Mouse (Mus musculus) kidney, adult 9 months (tissue): ENCODE data around the gene Eif4e.
A peak's percentile ranks its signal among the peaks of the same experiment; 100 is the strongest.
"Not testable (repeated sequence)": the region's sequence is repeated elsewhere in the genome, so short reads cannot be mapped to it uniquely, and the experiment has no call there.

Source experiments
- DNase-seq: peaks from one replicate; pipeline ENCODE4 v3.0.0; 2022

The Eif4e gene

GRCm38 (mm10) chr3:138519218-138519617 is 6.8 kb upstream of the Eif4e start:
- no peak for DNase-seq

GRCm38 (mm10) chr3:138523956-138524355 is 2.0 kb upstream of the Eif4e start:
- no peak for DNase-seq

- no peak for DNase-seq
Observed at GRCm38 (mm10) chr3:138525494-138525893, 485 bp upstream of the Eif4e start.

DNA sequence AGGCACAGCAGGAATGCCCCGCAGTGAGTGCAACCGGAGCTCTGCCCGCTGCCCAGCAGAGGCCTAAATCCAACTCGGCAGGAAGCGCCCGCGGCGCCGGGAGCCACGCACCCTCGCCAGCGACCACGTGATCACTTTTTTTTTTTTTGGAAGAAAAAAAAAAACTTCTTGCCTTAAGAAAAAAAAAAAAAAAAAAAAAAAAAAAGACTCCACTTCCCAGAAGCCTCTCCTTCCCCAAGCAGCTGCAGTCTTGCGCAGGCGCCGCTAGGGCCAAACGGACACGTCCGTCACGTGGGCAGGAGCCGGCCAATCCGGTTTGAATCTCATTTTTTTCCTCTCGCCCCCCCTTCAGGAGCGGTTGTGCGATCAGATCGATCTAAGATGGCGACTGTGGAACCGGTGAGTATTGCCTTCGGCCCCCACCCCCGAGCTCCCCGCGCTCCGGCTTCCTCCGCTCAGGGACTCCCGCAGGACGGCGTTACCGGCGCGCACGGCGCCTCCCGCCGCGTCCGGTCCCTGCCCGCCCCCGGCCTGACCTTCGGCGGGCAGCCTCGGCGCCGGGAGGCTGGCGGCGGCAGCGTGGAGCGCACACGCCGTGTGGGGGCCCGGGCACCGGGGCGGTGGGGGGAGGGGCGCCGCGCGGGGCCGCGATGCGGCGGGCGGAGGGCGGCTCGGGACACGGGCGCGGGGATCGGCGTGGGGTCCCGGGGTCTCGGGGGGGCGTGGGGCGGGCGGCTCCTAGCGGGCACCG is 1.1 kb downstream of the Eif4e start:
- DNase-seq = peak; percentile 99

- DNase-seq = peak; percentile 69
Observed at GRCm38 (mm10) chr3:138527667-138528231, 1.8 kb downstream of the Eif4e start.

- no peak for DNase-seq
Observed at GRCm38 (mm10) chr3:138528265-138528664, 2.3 kb downstream of the Eif4e start.

DNA sequence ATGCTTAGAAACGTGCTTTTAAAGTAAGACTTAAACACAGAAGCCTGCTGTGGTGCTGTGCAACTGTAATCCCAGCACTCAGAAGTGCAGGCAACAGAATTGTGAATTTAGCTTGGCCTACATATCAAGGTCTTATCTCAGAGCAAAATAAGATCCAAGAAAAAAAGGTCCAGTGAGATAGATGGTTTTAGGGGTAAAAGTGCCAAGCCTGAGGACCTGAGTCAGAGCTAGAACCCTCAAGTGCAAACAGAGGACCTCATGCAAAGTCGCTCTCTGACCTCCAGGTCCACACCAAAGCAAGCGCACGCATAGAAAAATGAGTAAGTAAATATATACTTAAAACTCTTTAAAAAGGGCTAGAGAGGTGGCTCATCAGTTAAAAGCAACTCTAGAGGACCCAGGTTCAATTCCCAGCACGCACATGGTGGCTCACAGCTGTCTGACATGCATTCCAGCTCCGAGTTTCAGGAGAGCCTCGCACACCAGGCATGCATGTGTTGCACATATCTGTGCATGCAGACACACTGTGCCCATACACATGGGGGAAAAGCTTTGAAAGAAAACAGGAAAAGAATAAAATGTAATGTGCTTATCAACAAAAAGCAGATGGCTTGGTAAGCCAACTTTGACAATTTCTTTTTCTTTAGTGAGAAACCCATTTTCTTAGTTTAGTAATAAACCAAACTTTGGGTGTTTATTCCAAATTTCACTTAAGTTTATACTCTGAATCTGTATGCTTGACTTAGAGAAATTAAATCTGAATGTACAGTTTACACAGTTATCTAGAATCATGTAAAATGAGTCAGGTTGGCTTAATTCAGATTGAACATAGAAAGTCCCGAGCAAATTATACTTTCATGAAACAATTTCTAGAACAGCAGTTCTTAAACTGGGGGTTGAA is 4.8 kb downstream of the Eif4e start:
- no peak for DNase-seq

- DNase-seq = no peak
Observed at GRCm38 (mm10) chr3:138531479-138532181, 5.7 kb downstream of the Eif4e start.

GRCm38 (mm10) chr3:138532764-138533163 is 6.8 kb downstream of the Eif4e start:
- DNase-seq = no peak

- DNase-seq = peak; percentile 76
Observed at GRCm38 (mm10) chr3:138536031-138536430, 10.1 kb downstream of the Eif4e start.

DNA sequence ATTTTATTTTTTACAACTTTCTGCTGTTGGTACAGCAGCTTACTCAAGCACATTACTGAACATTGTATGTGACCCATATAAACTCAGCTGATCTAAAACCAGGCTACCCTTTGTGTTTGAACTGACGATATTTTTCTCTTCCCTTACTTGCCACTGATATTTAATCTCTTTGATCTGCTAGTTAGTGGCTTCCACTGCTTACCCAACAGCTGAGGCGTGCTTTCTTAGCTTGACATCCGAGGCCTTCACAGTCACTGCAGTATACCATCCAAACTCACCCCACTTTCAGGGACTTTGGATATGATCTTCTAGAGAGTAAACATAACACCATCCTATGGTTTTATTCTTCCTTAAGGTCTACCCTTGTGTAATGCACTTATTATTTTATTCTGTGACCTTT is 16.6 kb downstream of the Eif4e start:
- no peak for DNase-seq

DNA sequence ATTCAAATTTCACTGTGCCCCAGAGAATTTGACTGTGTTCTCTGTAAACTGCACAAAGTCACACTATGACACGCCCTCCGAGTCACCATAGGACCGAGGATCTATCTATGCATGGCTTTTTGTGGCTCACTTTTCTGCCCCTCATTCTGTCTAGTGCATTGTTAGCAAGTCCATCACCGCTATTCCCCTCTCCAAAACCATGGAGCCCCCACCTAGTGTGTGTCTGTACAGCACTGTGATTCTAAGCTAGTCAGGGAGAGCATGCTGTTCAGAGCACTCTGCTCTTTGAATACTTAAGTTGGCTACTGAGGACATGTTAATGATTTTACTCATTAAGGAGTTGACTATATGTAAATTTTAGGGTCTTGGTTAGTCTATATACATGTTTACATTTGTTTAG is 18.1 kb downstream of the Eif4e start:
- DNase-seq = no peak

DNA sequence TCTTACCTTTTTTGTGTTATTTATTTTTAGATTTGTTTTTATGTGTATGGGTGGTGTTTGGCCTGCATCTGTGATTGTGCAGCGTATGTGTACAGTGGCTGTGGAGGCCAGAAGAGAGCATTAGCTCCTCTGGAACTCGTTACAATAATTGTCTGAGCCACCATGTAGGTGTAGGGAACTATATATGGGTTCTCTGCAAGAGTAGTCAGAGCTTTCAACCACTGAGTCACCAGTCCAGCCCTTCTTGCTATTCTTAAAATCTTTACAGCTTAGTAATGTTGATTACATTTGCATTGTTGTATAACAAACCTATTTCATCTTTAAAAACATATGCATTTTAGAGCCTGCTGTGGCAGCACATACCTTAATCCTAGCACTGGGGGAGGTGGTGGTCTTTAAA is 20.7 kb downstream of the Eif4e start:
- no peak for DNase-seq

GRCm38 (mm10) chr3:138549045-138549444 is 23.1 kb downstream of the Eif4e start:
- DNase-seq = no peak

DNA sequence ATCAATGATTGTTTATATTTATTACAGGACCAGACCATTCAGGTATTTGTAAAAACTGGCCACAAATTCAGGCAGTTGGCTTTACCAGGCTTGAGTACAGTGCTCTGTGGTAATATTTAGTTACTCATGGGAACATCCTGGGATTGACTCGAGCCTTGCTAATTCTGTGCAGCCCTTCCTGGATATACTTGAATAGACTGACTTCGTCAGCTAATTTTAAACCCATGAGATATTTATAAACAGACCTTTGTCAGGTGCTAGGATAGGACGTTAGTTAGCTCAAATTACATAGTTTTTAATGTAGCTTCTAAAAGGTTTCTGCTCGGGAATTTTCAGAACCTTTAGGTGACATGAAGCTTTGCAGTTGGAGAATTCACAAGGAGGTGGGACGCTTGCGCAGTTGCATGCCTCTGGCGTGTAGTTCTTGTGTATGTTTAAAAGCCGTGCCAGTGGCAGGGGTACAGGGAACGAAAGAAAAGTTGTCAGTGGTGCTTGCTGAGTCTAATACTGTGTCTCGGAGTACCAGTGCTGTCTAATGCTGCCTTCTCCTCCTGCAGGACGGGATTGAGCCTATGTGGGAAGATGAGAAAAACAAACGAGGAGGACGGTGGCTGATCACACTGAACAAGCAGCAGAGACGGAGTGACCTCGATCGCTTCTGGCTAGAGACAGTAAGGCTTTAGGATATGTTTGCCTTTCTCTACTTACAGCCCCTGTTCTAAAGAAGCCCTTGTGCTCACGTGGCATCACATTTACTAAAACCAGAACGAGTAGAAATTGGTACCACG is 24.6 kb downstream of the Eif4e start:
- DNase-seq = no peak

- not testable (repeated sequence) for DNase-seq
Observed at GRCm38 (mm10) chr3:138555279-138555678, 29.3 kb downstream of the Eif4e start.

DNA sequence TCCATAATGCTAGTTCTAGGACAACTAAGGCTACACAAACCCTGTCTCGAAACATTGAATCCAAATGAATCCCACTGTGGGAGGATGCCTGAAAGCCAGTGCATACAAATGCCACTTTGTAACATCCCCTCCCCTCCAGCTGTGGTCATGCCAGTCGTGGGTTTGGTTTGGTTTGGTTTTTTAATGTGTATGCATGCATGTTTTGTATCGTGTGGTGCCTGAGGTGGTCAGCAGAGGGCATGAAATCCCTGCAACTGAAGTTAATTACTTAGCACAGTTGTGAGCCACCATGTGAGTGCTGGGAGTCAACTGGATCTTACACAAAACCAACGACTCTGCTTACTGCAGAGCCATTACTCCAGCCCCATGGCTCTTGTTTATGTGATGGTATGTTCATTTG is 32.5 kb downstream of the Eif4e start:
- peak; percentile 10 for DNase-seq

GRCm38 (mm10) chr3:138560242-138560641 is 34.3 kb downstream of the Eif4e start:
- DNase-seq = no peak

DNA sequence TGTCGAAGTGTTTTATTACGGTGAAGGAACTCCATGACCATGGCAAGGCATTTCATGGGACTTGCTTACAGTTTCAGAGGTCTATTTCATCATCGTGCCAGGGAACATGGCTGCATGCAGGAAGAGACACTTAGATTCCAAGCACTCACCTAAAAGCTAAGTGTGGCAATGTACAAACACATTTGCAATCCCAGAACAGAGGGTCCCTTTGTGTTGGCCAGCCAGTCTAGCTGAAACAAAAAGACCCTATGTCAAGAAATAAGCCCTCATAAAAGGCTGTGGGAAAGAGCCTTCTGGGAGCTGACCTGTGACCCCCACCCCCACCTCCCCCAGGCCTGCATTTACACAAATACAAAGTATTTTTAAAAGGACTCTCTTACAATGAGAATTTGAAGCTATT is 34.9 kb downstream of the Eif4e start:
- no peak for DNase-seq

GRCm38 (mm10) chr3:138578867-138579266 is 52.9 kb downstream of the Eif4e start:
- no peak for DNase-seq

- no peak for DNase-seq
Observed at GRCm38 (mm10) chr3:138586213-138586612, 60.2 kb downstream of the Eif4e start.

DNA sequence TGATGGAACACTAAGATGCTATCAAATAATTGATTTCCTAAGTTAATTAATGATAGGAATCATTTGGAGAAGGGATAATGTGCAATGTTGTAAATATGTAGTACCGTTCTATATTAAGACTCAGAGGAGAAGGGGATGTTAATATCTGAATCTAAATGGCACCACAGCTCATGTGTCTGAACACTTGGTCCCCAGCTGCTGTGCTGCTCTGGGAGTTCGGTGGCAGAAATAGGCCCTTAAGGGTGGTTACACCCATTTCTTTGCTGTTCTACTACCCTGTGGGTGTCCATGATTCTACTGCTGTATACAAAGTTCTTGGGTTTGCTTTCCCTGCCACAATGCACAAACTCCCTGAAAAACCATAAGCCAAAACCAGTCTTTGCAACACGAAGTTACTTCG is 61.2 kb downstream of the Eif4e start:
- no peak for DNase-seq
